Mouse (Mus musculus) spleen, adult 18-20 months (tissue): ENCODE measurements around the gene Pgrmc1.

ENCODE experiments used
- DNase-seq, 2 experiments: peaks; one replicate each; pipeline ENCODE4 v3.0.0; 2022; ENCODE audit warnings: mixed read lengths in 2 of 2

The Pgrmc1 gene

DNA sequence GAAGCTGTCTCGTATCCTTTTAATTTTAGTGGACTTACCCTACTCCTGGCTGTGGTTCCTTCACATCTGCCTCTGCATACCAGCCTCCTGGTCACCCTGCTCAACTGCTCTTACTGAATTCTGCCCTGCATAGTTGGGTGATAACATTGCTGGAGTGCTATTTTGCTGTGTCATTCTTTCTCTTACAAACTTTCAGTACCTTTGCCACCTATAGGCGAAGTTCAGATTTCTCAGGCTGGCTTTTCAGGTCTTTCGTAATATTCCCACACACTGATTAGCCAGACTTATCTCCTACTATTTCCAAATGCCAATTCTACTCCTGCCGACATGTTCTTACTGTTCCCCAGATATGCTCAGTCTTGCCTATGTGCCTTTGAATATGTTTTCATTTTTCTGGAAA is 6.0 kb downstream of the Pgrmc1 start:
- no peak for DNase-seq

DNA sequence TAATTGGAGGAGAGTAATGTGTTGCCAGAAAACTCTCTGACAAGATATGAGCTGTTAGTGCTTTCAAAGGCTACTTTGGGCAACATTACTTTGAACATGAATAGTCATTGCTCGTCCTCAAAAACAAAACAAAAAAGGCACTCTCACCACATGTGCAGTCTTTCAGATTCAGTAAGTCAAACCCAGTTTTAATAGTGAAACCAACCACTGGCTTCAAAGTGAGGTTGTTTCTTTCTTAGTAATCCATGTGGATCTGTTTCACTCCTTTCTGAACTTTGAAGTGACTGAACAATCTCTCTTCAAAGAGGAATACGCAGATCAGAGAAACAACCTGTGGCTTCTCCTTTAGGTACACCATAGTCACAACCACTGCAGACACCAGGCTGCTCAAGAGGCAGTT is 11.1 kb downstream of the Pgrmc1 start:
- no peak for DNase-seq

DNA sequence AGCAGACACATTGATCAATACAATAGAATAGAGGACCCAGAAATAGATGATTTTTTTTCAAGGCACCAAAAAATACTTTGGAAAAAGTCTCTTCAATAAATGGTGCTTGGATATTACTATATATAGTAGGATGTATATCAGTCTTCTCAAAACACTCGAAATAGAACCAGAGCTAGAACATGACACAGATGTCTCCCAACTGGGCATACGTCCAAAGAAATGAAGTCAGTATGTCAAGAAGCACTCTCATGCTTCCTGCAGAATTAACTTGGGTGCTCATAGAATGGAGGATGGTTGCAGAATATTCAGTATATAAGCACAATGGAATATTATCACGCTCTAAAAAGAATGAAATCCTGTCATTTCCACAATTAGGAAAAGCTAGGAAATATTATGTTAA is 30.1 kb downstream of the Pgrmc1 start:
- no peak for DNase-seq

GRCm38 (mm10) chrX:36630771-36631170 is 32.8 kb downstream of the Pgrmc1 start:
- no peak for DNase-seq

DNA sequence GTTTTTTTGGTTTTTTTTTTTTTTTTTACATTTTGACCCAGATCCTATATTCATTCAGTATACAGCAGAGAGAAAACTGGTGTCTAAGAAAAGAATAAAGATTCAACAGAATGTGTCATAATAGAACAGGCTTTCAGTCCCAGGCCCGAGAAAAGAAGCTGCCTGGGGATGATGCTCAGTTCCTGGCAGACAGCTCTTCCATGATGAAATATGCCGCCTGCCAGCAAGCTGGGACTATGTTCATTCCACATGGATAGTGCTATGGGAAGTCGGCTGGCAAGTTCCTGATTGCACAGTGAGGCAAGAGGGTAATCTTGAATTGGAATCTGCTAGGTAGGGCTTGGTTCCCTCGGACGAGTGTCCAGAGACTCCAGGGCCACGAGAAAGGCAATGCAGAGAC is 42.0 kb downstream of the Pgrmc1 start:
- no peak for DNase-seq

GRCm38 (mm10) chrX:36644657-36645551 is 46.9 kb downstream of the Pgrmc1 start, which contains the start of gene Akap17b:
TSS of gene Akap17b (minus strand) at chrX:36645395.
- DNase-seq, result peak; percentile 69 to 73
